Mouse (Mus musculus): ENCODE data around the gene Il10rb.
"Not testable (repeated sequence)": the region's sequence is repeated elsewhere in the genome, so short reads cannot be mapped to it uniquely, and the experiment has no call there.

Il10rb gene

DNA sequence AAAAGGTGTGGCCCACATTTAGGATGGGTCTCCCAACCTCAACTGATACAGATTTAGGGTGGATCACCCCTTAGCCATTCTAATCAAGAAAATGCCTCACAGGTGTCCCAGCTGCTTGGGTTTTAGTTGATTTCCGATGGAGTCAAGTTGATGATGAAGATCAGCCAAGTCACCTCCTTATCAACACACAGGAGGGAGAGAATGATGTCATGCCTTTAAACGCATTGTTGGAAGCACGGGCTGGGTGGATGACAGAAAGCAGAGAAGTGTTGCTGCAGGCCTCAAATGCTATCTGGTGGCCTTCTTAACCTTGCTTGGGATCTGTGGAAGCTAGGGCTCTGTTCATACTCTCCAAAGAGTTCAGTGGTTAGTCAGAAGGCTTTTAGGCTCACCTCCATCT lies 28.2 kb downstream of the Il10rb start:
- H3K9me3 ChIP-seq (ENCODE audit: low read length): peaks cover 25% of the 10 kb centered on the region
- H3K4me1 ChIP-seq (replicated peaks; ENCODE audit: low read depth, low read length): 0 out of 2 replicates have a peak, but pooled peaks cover 3% of the 10 kb centered on the region
- no peaks in the 10 kb centered on the region for H3K36me3 ChIP-seq (ENCODE audit: insufficient read depth, low read length)
- H3K4me3 ChIP-seq (replicated peaks; ENCODE audit: low read length): no peak overlapping the region
- TF ChIP-seq POU5F1 (IDR thresholded peaks at IDR 0.05; ENCODE audit: borderline replicate concordance, low read length) (no peak), NANOG (IDR thresholded peaks at IDR 0.05; ENCODE audit: borderline replicate concordance, low read length) (no peak), CTCF (conservative IDR thresholded peaks at IDR 0.05; ENCODE audit: low read length) (no peak)
- peaks cover 9% of the 10 kb centered on the region; the same call in 1 of the 2 replicates for H3K27me3 ChIP-seq (ENCODE audit: insufficient read depth, low read length)

DNA sequence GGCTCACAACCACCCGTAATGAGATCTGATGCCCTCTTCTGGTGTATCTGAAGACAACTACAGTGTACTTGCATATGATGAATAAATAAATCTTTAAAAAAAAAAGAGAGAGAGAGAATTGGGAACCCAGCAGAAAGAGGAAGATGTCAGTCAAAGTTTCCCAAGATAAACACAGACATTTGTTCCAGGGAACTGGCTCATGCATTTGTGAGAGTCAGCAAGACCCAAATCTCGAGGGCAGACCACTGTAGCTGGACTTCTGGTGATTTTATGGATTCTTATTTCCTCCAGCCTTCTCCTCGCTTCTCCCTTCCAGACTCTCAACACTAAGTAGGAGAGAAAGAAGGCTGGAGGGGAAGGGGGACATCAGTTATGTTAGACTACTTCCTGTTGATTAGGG lies 32.1 kb downstream of the Il10rb start:
- TF ChIP-seq NANOG (IDR thresholded peaks at IDR 0.05; ENCODE audit: borderline replicate concordance, low read length) (no peak), CTCF (conservative IDR thresholded peaks at IDR 0.05; ENCODE audit: low read length) (no peak), POU5F1 (IDR thresholded peaks at IDR 0.05; ENCODE audit: borderline replicate concordance, low read length) (no peak)
- Histone ChIP-seq H3K27me3 (ENCODE audit: insufficient read depth, low read length) (peaks cover 7% of the 10 kb centered on the region; the same call in 1 of the 2 replicates), H3K9me3 (ENCODE audit: low read length) (peaks cover 18% of the 10 kb centered on the region), H3K4me3 (replicated peaks; ENCODE audit: low read length) (no peak overlapping the region), H3K4me1 (replicated peaks; ENCODE audit: low read depth, low read length) (no peaks in the 10 kb centered on the region), H3K36me3 (ENCODE audit: insufficient read depth, low read length) (no peaks in the 10 kb centered on the region)

DNA sequence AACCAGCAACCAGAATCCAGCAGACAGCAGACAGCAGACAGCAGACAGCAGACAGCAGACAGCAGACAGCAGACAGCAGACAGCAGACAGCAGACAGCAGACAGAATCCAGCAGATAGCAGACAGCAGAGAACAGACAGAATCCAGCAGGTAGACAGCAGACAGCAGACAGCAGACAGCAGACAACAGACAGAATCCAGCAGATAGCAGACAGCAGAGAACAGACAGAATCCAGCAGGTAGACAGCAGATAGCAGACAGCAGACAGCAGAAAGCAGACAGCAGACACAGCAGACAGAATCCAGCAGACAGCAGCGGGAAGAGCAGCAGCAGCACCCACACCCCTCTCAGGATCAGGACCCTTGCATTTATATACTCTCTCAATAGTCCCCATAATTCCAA lies 32.6 kb downstream of the Il10rb start:
- H3K4me3 ChIP-seq (replicated peaks; ENCODE audit: low read length); H3K4me1 ChIP-seq (replicated peaks; ENCODE audit: low read depth, low read length); H3K27me3 ChIP-seq (ENCODE audit: insufficient read depth, low read length); H3K36me3 ChIP-seq (ENCODE audit: insufficient read depth, low read length): not testable (repeated sequence)
- peaks cover 13% of the 10 kb centered on the region for H3K9me3 ChIP-seq (ENCODE audit: low read length)

- Histone ChIP-seq H3K4me3 (replicated peaks; ENCODE audit: low read length) (no peak overlapping the region), H3K4me1 (replicated peaks; ENCODE audit: low read depth, low read length) (no peaks in the 10 kb centered on the region), H3K36me3 (ENCODE audit: insufficient read depth, low read length) (no peaks in the 10 kb centered on the region), H3K9me3 (ENCODE audit: low read length) (peaks cover 11% of the 10 kb centered on the region; the same call in 1 of the 2 replicates), H3K27me3 (ENCODE audit: insufficient read depth, low read length) (peaks cover 6% of the 10 kb centered on the region)
- TF ChIP-seq POU5F1 (IDR thresholded peaks at IDR 0.05; ENCODE audit: borderline replicate concordance, low read length) (no peak), NANOG (IDR thresholded peaks at IDR 0.05; ENCODE audit: borderline replicate concordance, low read length) (no peak), CTCF (conservative IDR thresholded peaks at IDR 0.05; ENCODE audit: low read length) (no peak)
Observed at GRCm38 (mm10) chr16:91441366-91441765, 35.4 kb downstream of the Il10rb start.

DNA sequence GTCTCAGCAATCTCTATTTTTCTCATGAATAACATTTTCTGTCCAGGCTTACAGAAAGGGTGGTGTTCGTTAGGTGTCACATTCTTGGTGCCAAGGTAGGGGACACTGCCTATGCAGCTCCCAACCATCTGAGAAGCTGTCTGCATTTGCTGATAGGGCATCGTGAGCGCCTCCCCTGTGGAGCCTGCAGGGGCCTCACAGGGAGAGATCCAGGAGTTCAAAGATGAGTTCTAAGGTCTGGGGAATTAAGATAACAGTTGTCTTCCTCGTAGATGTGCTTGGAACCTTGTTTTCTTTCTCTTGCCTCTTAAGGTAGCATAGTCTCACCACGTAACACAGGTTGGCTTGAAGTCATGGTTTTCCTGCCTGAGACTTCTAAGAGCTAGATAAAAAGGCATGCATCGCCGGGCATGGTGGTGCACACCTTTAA lies 35.9 kb downstream of the Il10rb start:
- peaks cover 11% of the 10 kb centered on the region; the same call in 1 of the 2 replicates for H3K9me3 ChIP-seq (ENCODE audit: low read length)
- no peak overlapping the region for H3K4me3 ChIP-seq (replicated peaks; ENCODE audit: low read length)
- no peaks in the 10 kb centered on the region for H3K4me1 ChIP-seq (replicated peaks; ENCODE audit: low read depth, low read length)
- H3K27me3 ChIP-seq (ENCODE audit: insufficient read depth, low read length): peaks cover 1% of the 10 kb centered on the region
- H3K36me3 ChIP-seq (ENCODE audit: insufficient read depth, low read length): no peaks in the 10 kb centered on the region
- TF ChIP-seq NANOG (IDR thresholded peaks at IDR 0.05; ENCODE audit: borderline replicate concordance, low read length): no peak
- TF ChIP-seq CTCF (conservative IDR thresholded peaks at IDR 0.05; ENCODE audit: low read length): no peak
- TF ChIP-seq POU5F1 (IDR thresholded peaks at IDR 0.05; ENCODE audit: borderline replicate concordance, low read length): no peak

- Histone ChIP-seq H3K36me3 (ENCODE audit: insufficient read depth, low read length) (no peaks in the 10 kb centered on the region), H3K4me3 (replicated peaks; ENCODE audit: low read length) (no peak overlapping the region), H3K27me3 (ENCODE audit: insufficient read depth, low read length) (no peaks in the 10 kb centered on the region; the same call in 1 of the 2 replicates), H3K4me1 (replicated peaks; ENCODE audit: low read depth, low read length) (no peaks in the 10 kb centered on the region), H3K9me3 (ENCODE audit: low read length) (peaks cover 11% of the 10 kb centered on the region; the same call in 1 of the 2 replicates)
- TF ChIP-seq POU5F1 (IDR thresholded peaks at IDR 0.05; ENCODE audit: borderline replicate concordance, low read length): no peak
- TF ChIP-seq CTCF (conservative IDR thresholded peaks at IDR 0.05; ENCODE audit: low read length): no peak
- no peak for TF ChIP-seq NANOG (IDR thresholded peaks at IDR 0.05; ENCODE audit: borderline replicate concordance, low read length)
Observed at GRCm38 (mm10) chr16:91442446-91442845, 36.5 kb downstream of the Il10rb start.

DNA sequence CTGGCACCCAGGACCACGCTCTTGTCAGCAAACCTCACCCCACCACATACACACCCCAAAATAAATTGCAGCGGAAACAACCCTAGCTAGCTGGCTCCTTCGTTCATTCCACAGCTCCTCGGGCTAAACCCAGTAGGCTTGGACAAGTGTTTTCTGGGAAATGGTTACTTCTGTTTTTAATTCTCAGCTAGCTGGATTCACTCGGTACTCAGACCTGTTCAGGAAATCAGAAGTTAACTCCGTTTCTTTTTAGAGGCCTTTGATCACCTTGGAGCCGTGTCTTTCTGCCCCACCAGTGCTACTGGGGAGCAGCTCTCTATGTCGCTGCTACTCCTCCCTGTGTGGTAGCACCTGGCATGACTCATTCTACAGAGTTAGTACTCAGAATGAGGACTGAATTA lies 37.2 kb downstream of the Il10rb start:
- Histone ChIP-seq H3K27me3 (ENCODE audit: insufficient read depth, low read length) (no peaks in the 10 kb centered on the region; the same call in 1 of the 2 replicates), H3K36me3 (ENCODE audit: insufficient read depth, low read length) (no peaks in the 10 kb centered on the region), H3K4me3 (replicated peaks; ENCODE audit: low read length) (no peak overlapping the region), H3K4me1 (replicated peaks; ENCODE audit: low read depth, low read length) (no peaks in the 10 kb centered on the region), H3K9me3 (ENCODE audit: low read length) (peaks cover 11% of the 10 kb centered on the region; the same call in 1 of the 2 replicates)
- TF ChIP-seq CTCF (conservative IDR thresholded peaks at IDR 0.05; ENCODE audit: low read length) (no peak), POU5F1 (IDR thresholded peaks at IDR 0.05; ENCODE audit: borderline replicate concordance, low read length) (no peak), NANOG (IDR thresholded peaks at IDR 0.05; ENCODE audit: borderline replicate concordance, low read length) (no peak)

GRCm38 (mm10) chr16:91444847-91445246 lies 38.9 kb downstream of the Il10rb start:
- Histone ChIP-seq H3K27me3 (ENCODE audit: insufficient read depth, low read length) (no peaks in the 10 kb centered on the region; the same call in 1 of the 2 replicates), H3K4me1 (replicated peaks; ENCODE audit: low read depth, low read length) (no peaks in the 10 kb centered on the region), H3K9me3 (ENCODE audit: low read length) (0 out of 2 replicates have a peak, but pooled peaks cover 5% of the 10 kb centered on the region), H3K4me3 (replicated peaks; ENCODE audit: low read length) (no peak overlapping the region), H3K36me3 (ENCODE audit: insufficient read depth, low read length) (no peaks in the 10 kb centered on the region)
- TF ChIP-seq POU5F1 (IDR thresholded peaks at IDR 0.05; ENCODE audit: borderline replicate concordance, low read length): no peak
- TF ChIP-seq CTCF (conservative IDR thresholded peaks at IDR 0.05; ENCODE audit: low read length): no peak
- no peak for TF ChIP-seq NANOG (IDR thresholded peaks at IDR 0.05; ENCODE audit: borderline replicate concordance, low read length)

DNA sequence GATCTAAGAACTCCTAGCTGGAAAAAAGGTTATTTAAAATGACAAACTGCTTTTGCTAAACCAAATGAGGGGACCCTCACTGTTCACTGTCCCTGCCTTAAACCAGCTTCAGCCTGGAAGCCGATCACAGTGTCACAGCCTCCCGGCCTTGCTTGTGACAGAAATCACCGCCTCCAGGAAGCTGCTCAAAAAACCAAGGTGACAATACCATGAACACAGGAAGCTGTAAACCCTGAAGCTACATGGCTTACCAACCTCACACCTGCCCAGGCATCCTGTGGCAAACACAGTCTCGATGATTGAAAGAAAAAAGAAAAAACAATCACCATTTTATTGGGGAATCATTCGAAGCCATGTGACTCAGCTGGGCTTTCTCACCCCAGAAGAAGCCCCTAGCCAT lies 39.6 kb downstream of the Il10rb start:
- H3K36me3 ChIP-seq (ENCODE audit: insufficient read depth, low read length): no peaks in the 10 kb centered on the region
- no peak for TF ChIP-seq POU5F1 (IDR thresholded peaks at IDR 0.05; ENCODE audit: borderline replicate concordance, low read length)
- TF ChIP-seq CTCF (conservative IDR thresholded peaks at IDR 0.05; ENCODE audit: low read length): no peak
- no peak for TF ChIP-seq NANOG (IDR thresholded peaks at IDR 0.05; ENCODE audit: borderline replicate concordance, low read length)
- H3K4me3 ChIP-seq (replicated peaks; ENCODE audit: low read length): no peak overlapping the region
- 0 out of 2 replicates have a peak, but pooled peaks cover 5% of the 10 kb centered on the region for H3K9me3 ChIP-seq (ENCODE audit: low read length)
- no peaks in the 10 kb centered on the region for H3K4me1 ChIP-seq (replicated peaks; ENCODE audit: low read depth, low read length)
- H3K27me3 ChIP-seq (ENCODE audit: insufficient read depth, low read length): no peaks in the 10 kb centered on the region; the same call in 1 of the 2 replicates

Data from E14TG2a.4 (cell line).